28 mouse cellular contexts compared by ENCODE assay signal in the genomic region with DNA sequence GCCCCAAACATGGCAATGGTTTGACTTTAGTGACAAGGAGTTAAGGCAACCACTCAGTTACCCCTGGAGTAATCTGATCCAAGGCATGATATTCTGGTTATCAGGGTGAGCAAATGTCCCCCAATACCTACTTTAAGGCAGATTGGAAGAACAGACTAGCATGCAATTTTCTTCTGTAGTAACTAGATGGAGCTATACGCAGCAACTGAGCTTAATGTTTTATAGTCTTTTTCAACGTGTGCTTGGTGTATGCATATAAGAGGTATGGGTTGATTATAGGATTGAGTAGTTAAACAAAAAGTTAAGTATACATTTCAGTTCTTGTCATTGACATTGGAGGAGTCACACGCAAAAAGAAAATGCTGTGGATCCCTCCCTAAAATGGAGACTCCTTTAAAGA. TPM values are rescaled to one million over a fixed set of nuclear protein-coding genes. Genes with fewer than 3 reads are reported as not detected.
DNase-seq lines count a peak whose midpoint lies in the region; TF ChIP-seq lines count a peak whose summit lies in the region.
"Had no signal": no experiment of that assay in that cellular context is flagged by ENCODE, and none has a peak within 500 bp of the region (broad histone marks: within the 10 kb centered on the region; RNA-seq: fewer than 3 reads in every experiment).

No protein-coding gene starts in this region.

- intact Hi-C loops in gastrocnemius, adult 2 months (cut with DNase I): no loop called here

- no peak overlapping the region for H3K27ac ChIP-seq in gastrocnemius, adult 2 months
- no peak overlapping the region for H3K27ac ChIP-seq in layer of hippocampus, adult 2 months
- no peak overlapping the region for H3K27ac ChIP-seq in cortical plate, adult 2 months (ENCODE audit: insufficient read depth, low read length)
- H3K27ac ChIP-seq: heart, adult 2 months; heart, embryonic 10.5 days; heart, embryonic 13.5 days; hindbrain, embryonic 15.5 days; intestine, embryonic 15.5 days had no signal

- H3K4me1 ChIP-seq in cortical plate, adult 2 months (ENCODE audit: control insufficient read depth, insufficient read depth, low read length): no peaks in the 10 kb centered on the region
- H3K4me1 ChIP-seq: heart, embryonic 10.5 days; heart, embryonic 13.5 days; hindbrain, embryonic 15.5 days; intestine, embryonic 15.5 days had no signal

- no peak for DNase-seq in gastrocnemius, adult 2 months
- no peak for DNase-seq in gastrocnemius, adult 18-20 months (ENCODE audit: low spot score)
- DNase-seq in layer of hippocampus, adult 2 months (ENCODE audit: low spot score in 2 of 2): no peak
- no peak for DNase-seq in layer of hippocampus, adult 9-10 months (ENCODE audit: low spot score)
- peak; percentile 1 for DNase-seq in brain, embryonic 14.5 days (ENCODE audit: low read depth)
- no peak for DNase-seq in neural tube, embryonic 10.5 days (ENCODE audit: extremely low spot score, low spot score)
- DNase-seq: adrenal gland, adult 2 months; adrenal gland, postnatal 14 days; cerebellum, adult 11-12 months; cerebellum, adult 8-10 months; cerebellum, postnatal 10 days; cerebellum, postnatal 36 days; gastrocnemius, postnatal 10 days; gastrocnemius, postnatal 36 days; heart, adult 2 months; heart, postnatal 14 days; heart, postnatal 4 days had no signal

- TF ChIP-seq CTCF in gastrocnemius, adult 2 months (IDR thresholded peaks at IDR 0.05): peak; percentile 6; the same call in 1 of the 2 replicates
- TF ChIP-seq CTCF in layer of hippocampus, adult 2 months (conservative IDR thresholded peaks at IDR 0.05): peak; percentile 64
- TF ChIP-seq CTCF in brain, embryonic 14.5 days (IDR thresholded peaks at IDR 0.05; ENCODE audit: borderline replicate concordance, extremely low read depth, insufficient read depth, insufficient read length): no peak
- 0 out of 2 replicates have a peak, but pooled peaks have one; percentile 3 for TF ChIP-seq CTCF in cortical plate, adult 2 months (IDR thresholded peaks at IDR 0.05; ENCODE audit: extremely low read depth, insufficient read depth, low read length)

- TF ChIP-seq POLR2A in brain, embryonic 14.5 days (IDR thresholded peaks at IDR 0.05; ENCODE audit: borderline replicate concordance, extremely low read depth, insufficient read depth, insufficient read length, poor library complexity, severe bottlenecking): no peak
- no peak for TF ChIP-seq POLR2A in cortical plate, adult 2 months (IDR thresholded peaks at IDR 0.05; ENCODE audit: extremely low read depth, insufficient read depth, low read length)

- no peak overlapping the region for H3K4me3 ChIP-seq in gastrocnemius, adult 2 months
- H3K4me3 ChIP-seq in layer of hippocampus, adult 2 months: no peak overlapping the region
- H3K4me3 ChIP-seq in cortical plate, adult 2 months (ENCODE audit: insufficient read depth, low read length): no peak overlapping the region
- H3K4me3 ChIP-seq: heart, adult 2 months; heart, embryonic 10.5 days; heart, embryonic 13.5 days; hindbrain, embryonic 15.5 days; intestine, embryonic 15.5 days had no signal

RNA-seq across cellular contexts. Expression of a gene that starts 21.2 kb away (rescaled TPM):
- total RNA-seq in gastrocnemius, adult 2 months (2021): 100 to 1,000 TPM; 324 to 381 TPM
- 100 to 1,000 TPM; 352 to 355 TPM for total RNA-seq in gastrocnemius, adult 18-20 months (2021)
- total RNA-seq in layer of hippocampus, adult 2 months (2021): not detected
- 0.19 and 0.20 TPM in 2 replicates for polyA plus RNA-seq in brain, embryonic 14.5 days (2012; rRNA removed)
- polyA plus RNA-seq in cortical plate, adult 2 months (2012; rRNA removed): not detected in 2 replicates
- total RNA-seq: granulocyte monocyte progenitor cell, adult 5-6 weeks; MEL had no signal
- polyA plus RNA-seq: CD4-positive, CD25-positive, alpha-beta regulatory T cell, adult 4 months; forebrain, embryonic 11.5 days; forebrain, embryonic 14.5 days; hindbrain, embryonic 11.5 days had no signal

Comparison
In these comparisons a context has a peak if more than half of its experiments do, and no peak if none do; other contexts are left out.
1. RNA of a gene that starts 21.2 kb away (total RNA-seq): 324 to 381 TPM in gastrocnemius, adult 2 months and 352 to 355 TPM in gastrocnemius, adult 18-20 months; not detected in layer of hippocampus, adult 2 months; every median in the first group is over 100 times any median in the second.